10 mouse cellular contexts compared by ENCODE assay signal in genomic region chr3:108134701-108135100, GRCm38 (mm10). TPM values are rescaled to one million over a fixed set of nuclear protein-coding genes. Genes with fewer than 3 reads are reported as not detected.
DNase-seq lines count a peak whose midpoint lies in the region; ATAC-seq and TF ChIP-seq lines count a peak whose summit lies in the region.
"Had no signal": no experiment of that assay in that cellular context is flagged by ENCODE, and none has a peak within 500 bp of the region (broad histone marks: within the 10 kb centered on the region; RNA-seq: fewer than 3 reads in every experiment).

No protein-coding gene starts in this region.

- no peak for TF ChIP-seq CTCF in brain, embryonic 14.5 days (IDR thresholded peaks at IDR 0.05; ENCODE audit: borderline replicate concordance, extremely low read depth, insufficient read depth, insufficient read length)

- DNase-seq in intestine, embryonic 14.5 days (ENCODE audit: low spot score) = peak; percentile 50
- peak; percentile 63 for DNase-seq in brain, embryonic 14.5 days (ENCODE audit: low read depth)
- peak; percentile 61 to 78 for DNase-seq in left cerebral cortex, adult 18-20 months (ENCODE audit: low spot score in 2 of 2)
- DNase-seq in right cerebral cortex, adult 2 months (ENCODE audit: low spot score in 2 of 2) = peak; percentile 68 to 79
- no peak for DNase-seq in kidney, postnatal 36 days
- DNase-seq in kidney, postnatal 25 days = no peak
- no peak for DNase-seq in lung, postnatal 4 days
- DNase-seq: liver had no signal

- H3K4me2 ChIP-seq in intestine, embryonic 14.5 days (ENCODE audit: low read length) = no peak overlapping the region
- H3K4me2 ChIP-seq in intestine, embryonic 16.5 days (ENCODE audit: low read depth, low read length) = no peak overlapping the region
- H3K4me2 ChIP-seq: embryonic facial prominence, embryonic 12.5 days had no signal

- no peak for TF ChIP-seq POLR2A in brain, embryonic 14.5 days (IDR thresholded peaks at IDR 0.05; ENCODE audit: borderline replicate concordance, extremely low read depth, insufficient read depth, insufficient read length, poor library complexity, severe bottlenecking)

- ATAC-seq in intestine, embryonic 14.5 days (replicated peaks; ENCODE audit: low FRiP score, low TSS enrichment, low read depth) = no peak
- no peak for ATAC-seq in intestine, embryonic 16.5 days

- H3K9me3 ChIP-seq in intestine, embryonic 14.5 days (ENCODE audit: control insufficient read depth, low read length) = no peaks in the 10 kb centered on the region
- no peaks in the 10 kb centered on the region for H3K9me3 ChIP-seq in intestine, embryonic 16.5 days (ENCODE audit: control insufficient read depth, low read length)
- H3K9me3 ChIP-seq: embryonic facial prominence, embryonic 12.5 days had no signal

- H3K27ac ChIP-seq in intestine, embryonic 14.5 days (ENCODE audit: low read depth) = no peak overlapping the region
- H3K27ac ChIP-seq in intestine, embryonic 16.5 days (ENCODE audit: low read length) = no peak overlapping the region
- H3K27ac ChIP-seq: embryonic facial prominence, embryonic 12.5 days had no signal

- WGBS in intestine, embryonic 14.5 days = 86% methylated on average over 11 of the region's 11 CpGs
- 83% methylated on average over 11 of the region's 11 CpGs for WGBS in intestine, embryonic 16.5 days

- H3K4me3 ChIP-seq in intestine, embryonic 14.5 days (ENCODE audit: low read depth, low read length) = no peak overlapping the region
- H3K4me3 ChIP-seq in intestine, embryonic 16.5 days (ENCODE audit: low read length) = no peak overlapping the region
- H3K4me3 ChIP-seq: embryonic facial prominence, embryonic 12.5 days had no signal

- 0 out of 2 replicates have a peak, but pooled peaks cover 2% of the 10 kb centered on the region for H3K36me3 ChIP-seq in intestine, embryonic 14.5 days (ENCODE audit: control insufficient read depth, insufficient read depth, low read length)
- no peaks in the 10 kb centered on the region for H3K36me3 ChIP-seq in intestine, embryonic 16.5 days (ENCODE audit: control insufficient read depth, insufficient read depth, low read length)

- no peaks in the 10 kb centered on the region for H3K27me3 ChIP-seq in intestine, embryonic 14.5 days (replicated peaks; ENCODE audit: control insufficient read depth, insufficient read depth, low read length)
- no peaks in the 10 kb centered on the region for H3K27me3 ChIP-seq in intestine, embryonic 16.5 days (replicated peaks; ENCODE audit: control insufficient read depth, insufficient read depth, low read length)
- H3K27me3 ChIP-seq: embryonic facial prominence, embryonic 12.5 days had no signal

- H3K4me1 ChIP-seq in intestine, embryonic 14.5 days (replicated peaks; ENCODE audit: control insufficient read depth, insufficient read depth, low read length) = no peaks in the 10 kb centered on the region; the same call in 1 of the 2 replicates
- H3K4me1 ChIP-seq in intestine, embryonic 16.5 days (ENCODE audit: control insufficient read depth, insufficient read depth, low read length) = peaks cover 12% of the 10 kb centered on the region
- H3K4me1 ChIP-seq: embryonic facial prominence, embryonic 12.5 days had no signal

- H3K9ac ChIP-seq in intestine, embryonic 14.5 days (ENCODE audit: low read length) = no peak overlapping the region
- H3K9ac ChIP-seq in intestine, embryonic 16.5 days (ENCODE audit: low read depth, low read length) = no peak overlapping the region
- H3K9ac ChIP-seq: embryonic facial prominence, embryonic 12.5 days had no signal

RNA-seq across cellular contexts. Expression of gene Gnai3, which starts 11.2 kb away (rescaled TPM):
- polyA plus RNA-seq in intestine, embryonic 14.5 days (2014; fragmentation: Nextera tagmentation; extraction: Ambion mirVana) = 171 and 182 TPM in 2 replicates
- polyA plus RNA-seq in intestine, embryonic 16.5 days (2015; fragmentation: Nextera tagmentation; extraction: Ambion mirVana) = 168 and 170 TPM in 2 replicates
- 79.0 and 86.6 TPM in 2 replicates for polyA plus RNA-seq in brain, embryonic 14.5 days (2012; rRNA removed)
- 10 to 100 TPM; 29.0 to 30.4 TPM for total RNA-seq in left cerebral cortex, adult 18-20 months (2021)

RNA-seq across cellular contexts. Expression of gene Gpr61, which starts 20.0 kb away (rescaled TPM):
- polyA plus RNA-seq in intestine, embryonic 14.5 days (2014; fragmentation: Nextera tagmentation; extraction: Ambion mirVana) = 0.04 and 0.26 TPM in 2 replicates
- 0.11 and 0.13 TPM in 2 replicates for polyA plus RNA-seq in intestine, embryonic 16.5 days (2015; fragmentation: Nextera tagmentation; extraction: Ambion mirVana)
- 1.5 and 2.6 TPM in 2 replicates for polyA plus RNA-seq in brain, embryonic 14.5 days (2012; rRNA removed)
- 10 to 100 TPM; 18.4 to 22.3 TPM for total RNA-seq in left cerebral cortex, adult 18-20 months (2021)

RNA-seq across cellular contexts. Expression of gene Gnat2, which starts 42.1 kb away (rescaled TPM):
- polyA plus RNA-seq in intestine, embryonic 14.5 days (2014; fragmentation: Nextera tagmentation; extraction: Ambion mirVana) = 0.93 and 1.6 TPM in 2 replicates
- 1.9 and 2.7 TPM in 2 replicates for polyA plus RNA-seq in intestine, embryonic 16.5 days (2015; fragmentation: Nextera tagmentation; extraction: Ambion mirVana)
- 0.05 and 0.18 TPM in 2 replicates for polyA plus RNA-seq in brain, embryonic 14.5 days (2012; rRNA removed)
- under 1 TPM in 1 of 2 experiments, not detected in 1; 0.21 TPM for total RNA-seq in left cerebral cortex, adult 18-20 months (2021)

RNA-seq across cellular contexts. Expression of gene Ampd2, which starts 48.2 kb away (rescaled TPM):
- 38.6 and 42.2 TPM in 2 replicates for polyA plus RNA-seq in intestine, embryonic 14.5 days (2014; fragmentation: Nextera tagmentation; extraction: Ambion mirVana)
- polyA plus RNA-seq in intestine, embryonic 16.5 days (2015; fragmentation: Nextera tagmentation; extraction: Ambion mirVana) = 46.9 and 48.9 TPM in 2 replicates
- polyA plus RNA-seq in brain, embryonic 14.5 days (2012; rRNA removed) = 111 and 118 TPM in 2 replicates
- 10 to 100 TPM; 52.3 to 58.5 TPM for total RNA-seq in left cerebral cortex, adult 18-20 months (2021)

RNA-seq across cellular contexts. Expression of gene Amigo1, which starts 51.4 kb away (rescaled TPM):
- 3.0 and 3.5 TPM in 2 replicates for polyA plus RNA-seq in intestine, embryonic 14.5 days (2014; fragmentation: Nextera tagmentation; extraction: Ambion mirVana)
- 2.2 and 2.5 TPM in 2 replicates for polyA plus RNA-seq in intestine, embryonic 16.5 days (2015; fragmentation: Nextera tagmentation; extraction: Ambion mirVana)
- 19.5 and 25.0 TPM in 2 replicates for polyA plus RNA-seq in brain, embryonic 14.5 days (2012; rRNA removed)
- total RNA-seq in left cerebral cortex, adult 18-20 months (2021) = 10 to 100 TPM; 78.2 to 79.7 TPM

Comparison
In these comparisons a context has a peak if more than half of its experiments do, and no peak if none do; other contexts are left out.
1. DNase-seq: peak in intestine, embryonic 14.5 days (single experiment), brain, embryonic 14.5 days (single experiment), left cerebral cortex, adult 18-20 months (2 of 2) and right cerebral cortex, adult 2 months (2 of 2); none in kidney, postnatal 36 days (0 of 2), kidney, postnatal 25 days (0 of 2) and lung, postnatal 4 days (0 of 2).